Mouse (Mus musculus): ENCODE measurements around the gene Krt35.

Krt35 gene

GRCm38 (mm10) chr11:100058875-100059274 lies 37.2 kb downstream of the Krt35 start:
- DNase-seq: no peak

GRCm38 (mm10) chr11:100055686-100056655 lies 40.1 kb downstream of the Krt35 start:
- no peak for DNase-seq

- DNase-seq: no peak
Measured at GRCm38 (mm10) chr11:100050451-100050850, 45.6 kb downstream of the Krt35 start, which contains the start of gene Krt31. TSS of gene Krt31 (minus strand) at chr11:100050551.

- no peak for DNase-seq
Measured at GRCm38 (mm10) chr11:100047193-100047592, 48.8 kb downstream of the Krt35 start.

GRCm38 (mm10) chr11:100046303-100046866 lies 49.7 kb downstream of the Krt35 start:
- DNase-seq: no peak

All from kidney, postnatal 14 days (tissue).